In the genomic region with DNA sequence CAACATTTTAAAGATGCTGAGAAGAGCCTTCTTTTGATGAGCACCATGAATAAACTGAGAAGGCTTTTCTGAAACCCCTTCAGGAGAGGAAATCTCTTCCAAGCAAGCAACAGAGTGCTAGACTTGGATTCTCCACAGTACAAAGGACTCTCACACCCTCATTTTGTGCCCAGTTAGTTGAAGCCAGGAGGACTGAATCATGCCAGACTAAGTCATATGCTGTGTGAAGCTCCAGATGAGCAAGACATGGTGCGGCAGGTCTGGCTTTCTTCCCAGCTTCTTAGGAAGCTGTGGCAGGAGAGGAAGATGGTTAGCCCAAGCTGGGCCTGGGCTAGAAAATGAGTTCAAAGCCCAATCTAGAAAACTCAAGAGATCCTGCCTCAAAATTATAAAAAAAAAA, we compare ENCODE assay signal across 13 mouse cellular contexts.
A peak's percentile ranks its signal among the peaks of the same experiment; 100 is the strongest.
DNase-seq lines count a peak whose midpoint lies in the region.
"Had no signal": no experiment of that assay in that cellular context is flagged by ENCODE, and none has a peak within 500 bp of the region (broad histone marks: within the 10 kb centered on the region; RNA-seq: fewer than 3 reads in every experiment).

No protein-coding gene starts in this region.

- intact Hi-C loops in left cerebral cortex, postnatal 36 days (cut with DNase I): no loop called here

- peak; percentile 28 for DNase-seq in adrenal gland, adult 2 months
- DNase-seq in adrenal gland, postnatal 10 days: no peak
- DNase-seq in heart, adult 11 months: peak; percentile 87
- no peak for DNase-seq in heart, adult 18-20 months
- peak; percentile 21 to 30 for DNase-seq in left cerebral cortex, postnatal 36 days (ENCODE audit: low spot score in 2 of 2)
- DNase-seq in kidney, adult 11 months: no peak
- no peak for DNase-seq in layer of hippocampus, adult 9-10 months (ENCODE audit: low spot score)
- no peak for DNase-seq in gastrocnemius, postnatal 10 days
- DNase-seq: adrenal gland, postnatal 25 days; cerebellum, adult 9-10 months; heart, postnatal 4 days; kidney, postnatal 10 days; lung, adult 18-20 months had no signal

Comparison
In these comparisons a context has a peak if more than half of its experiments do, and no peak if none do; other contexts are left out.
1. DNase-seq: peak in adrenal gland, adult 2 months (single experiment), heart, adult 11 months (single experiment) and left cerebral cortex, postnatal 36 days (2 of 2); none in adrenal gland, postnatal 10 days (single experiment), heart, adult 18-20 months (0 of 2), kidney, adult 11 months (single experiment), layer of hippocampus, adult 9-10 months (single experiment) and gastrocnemius, postnatal 10 days (single experiment).